Mouse (Mus musculus) mouse embryonic stem cell (cell line): ENCODE measurements around the gene Hist1h3i.
"Not testable (repeated sequence)": the region's sequence is repeated elsewhere in the genome, so short reads cannot be mapped to it uniquely, and the experiment has no call there.

Experiments
- in situ Hi-C, 2 experiments: fragments of 300-500 bp; cut with MboI; formaldehyde crosslinking; loops; 1 replicate in 1 of 2; 3 replicates in 1 of 2; pipeline ENCODE4 v1.14.3; 2019 to 2020; ENCODE audit warnings: low sequenced_read_pairs in 2 of 2, low pct_unique_long_range_greater_than_20kb in 1 of 2, mixed read lengths in 1 of 2; ENCODE audit not compliant: unreplicated experiment in 1 of 2

Gene Hist1h3i

GRCm38 (mm10) chr13:21750159-21751017 is 32.8 kb downstream of the Hist1h3i start, which contains the start of gene Hist1h4k:
Gene Hist1h4k (minus strand): TSS chr13:21750505.
- in situ Hi-C loops = not testable (repeated sequence)

GRCm38 (mm10) chr13:21749387-21750158 is 33.6 kb downstream of the Hist1h3i start:
- in situ Hi-C loops = no loop called here

DNA sequence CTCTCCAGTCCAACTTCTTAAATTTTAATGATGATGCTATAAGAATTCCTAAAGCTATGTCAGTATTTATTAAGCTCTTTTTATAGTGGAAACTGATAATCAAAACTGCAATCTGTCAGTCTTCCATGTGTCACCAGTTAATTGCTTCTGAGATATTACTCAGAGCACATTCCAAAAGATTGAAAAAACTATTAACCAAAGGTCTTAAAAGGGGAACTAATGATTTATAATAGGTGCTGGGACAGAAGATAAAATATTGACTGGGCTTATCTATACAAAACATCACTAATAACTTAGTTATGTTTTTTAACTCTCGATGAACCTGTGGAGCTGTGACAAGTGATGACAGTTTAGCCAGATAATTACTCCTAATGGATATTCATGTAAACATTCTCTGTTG is 38.2 kb downstream of the Hist1h3i start:
- in situ Hi-C loops = no loop called here

DNA sequence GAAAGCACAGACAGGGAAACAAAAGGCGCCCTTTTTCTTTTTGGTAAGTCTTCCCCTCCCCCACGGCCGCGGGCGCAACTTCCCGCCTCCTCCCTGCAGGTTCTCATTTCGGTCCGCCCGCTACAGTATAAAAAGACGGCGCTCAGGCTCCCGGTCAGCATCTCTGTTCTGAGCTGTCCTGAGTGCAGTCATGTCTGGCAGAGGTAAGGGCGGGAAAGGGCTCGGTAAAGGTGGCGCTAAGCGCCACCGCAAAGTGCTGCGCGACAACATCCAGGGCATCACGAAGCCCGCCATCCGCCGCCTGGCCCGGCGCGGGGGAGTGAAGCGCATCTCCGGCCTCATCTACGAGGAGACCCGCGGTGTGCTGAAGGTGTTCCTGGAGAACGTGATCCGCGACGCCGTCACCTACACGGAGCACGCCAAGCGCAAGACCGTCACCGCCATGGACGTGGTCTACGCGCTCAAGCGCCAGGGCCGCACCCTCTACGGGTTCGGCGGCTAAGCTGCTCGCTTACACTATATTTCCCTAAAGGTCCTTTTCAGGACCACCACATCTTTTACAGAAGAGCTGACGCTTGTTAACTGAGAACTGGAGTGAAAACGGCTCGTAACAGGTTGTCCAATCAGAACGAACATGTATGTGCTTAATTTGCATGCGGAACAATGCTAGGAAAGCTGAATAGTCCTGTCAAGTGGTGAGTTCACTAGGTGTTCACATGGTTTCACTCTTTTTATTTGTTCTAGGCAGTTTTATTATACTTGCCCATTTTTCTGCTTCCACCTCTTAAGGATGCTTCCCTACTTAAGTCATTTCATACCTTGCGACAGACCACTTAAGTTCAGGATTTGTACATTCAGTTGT is 48.0 kb downstream of the Hist1h3i start, which contains the start of gene Hist1h4j:
Hist1h4j (plus strand) TSS at position 159 of the 862 bp plus-strand sequence.
- in situ Hi-C loops = not testable (repeated sequence)

DNA sequence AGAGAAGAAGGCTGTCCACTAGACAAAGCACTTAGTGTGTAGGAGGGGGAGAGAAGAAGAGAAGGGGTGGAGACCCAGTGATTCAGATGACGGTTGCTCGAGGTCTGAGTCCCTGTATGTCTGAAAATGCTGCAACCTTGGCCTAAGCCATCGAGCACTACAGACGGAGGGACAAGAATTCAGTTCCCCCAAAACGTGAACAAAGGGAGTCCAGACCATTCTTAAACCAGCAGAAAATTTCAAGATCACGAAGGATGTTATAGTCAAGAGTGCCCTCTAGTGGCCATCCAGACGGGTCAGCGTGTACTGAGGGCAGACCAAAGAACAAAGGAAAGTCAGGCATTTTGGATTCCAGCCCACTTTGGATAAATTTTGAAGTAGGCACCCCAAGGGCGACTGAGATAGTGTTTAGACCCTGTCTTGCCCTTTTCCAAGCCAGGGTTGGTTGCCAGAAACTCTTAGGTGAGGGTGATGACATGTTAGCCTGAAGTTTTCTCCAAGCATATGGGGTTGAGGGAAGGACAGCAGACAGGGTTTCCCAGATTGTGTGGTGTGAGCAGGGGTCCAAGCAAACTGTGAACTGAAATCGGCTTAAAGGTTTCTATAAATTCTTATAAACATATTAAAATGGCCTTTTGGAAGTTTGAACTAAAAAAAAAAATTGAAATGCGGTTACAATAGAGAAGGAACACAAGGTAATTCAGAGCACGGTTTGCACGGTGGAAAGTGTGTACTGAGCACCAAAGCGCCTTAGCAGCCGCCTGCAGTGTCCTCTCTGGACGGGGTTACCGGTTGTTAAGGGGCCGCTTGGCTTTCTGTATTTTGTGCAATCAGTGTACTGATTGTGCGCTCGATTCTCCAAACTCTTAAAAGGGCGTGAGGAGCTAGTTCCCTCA is 48.9 kb downstream of the Hist1h3i start:
- in situ Hi-C loops = no loop called here

- in situ Hi-C loops = no loop called here
These were observed 49.7 kb downstream of the Hist1h3i start for GRCm38 (mm10) chr13:21733466-21733865.
